Mouse (Mus musculus): ENCODE measurements at regions not wholly inside any gene's neighbourhood (a gene's known extent, or its start where the extent isn't known, plus 50 kb on each side); places are given as distances from the start of the nearest gene placed in this dataset.
"Not testable (repeated sequence)": the region's sequence is repeated elsewhere in the genome, so short reads cannot be mapped to it uniquely, and the experiment has no call there.

DNA sequence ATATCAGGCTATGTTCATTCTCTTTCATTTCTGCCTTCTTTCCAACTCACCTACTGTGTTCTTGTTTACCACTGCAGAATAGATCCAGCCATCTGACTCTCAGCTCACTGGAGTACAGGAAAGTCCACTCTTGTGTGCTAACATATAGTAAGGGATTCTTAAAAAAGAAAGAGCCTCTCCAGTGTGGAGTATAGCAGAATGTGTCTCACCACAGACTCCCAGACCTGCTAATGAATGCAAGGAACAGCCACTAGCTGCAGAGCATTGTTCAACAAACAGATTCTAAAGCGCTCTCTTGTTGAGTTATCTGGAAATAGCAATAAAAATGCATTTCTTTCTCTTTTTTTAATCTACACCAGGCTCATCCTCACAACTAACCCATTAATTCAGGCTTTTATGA is 91.1 kb upstream of the Gap43 start:
- no peaks in the 10 kb centered on the region for H3K4me1 ChIP-seq
- H3K9me3 ChIP-seq: no peaks in the 10 kb centered on the region
- no peak overlapping the region for H3K4me3 ChIP-seq
- H3K4me2 ChIP-seq: no peak overlapping the region
- H3K36me3 ChIP-seq (replicated peaks): no peaks in the 10 kb centered on the region
- no peaks in the 10 kb centered on the region for H3K27me3 ChIP-seq (replicated peaks)
- ATAC-seq (replicated peaks): no peak
- no peak overlapping the region for H3K9ac ChIP-seq
- 98% methylated on average over 1 of the region's 1 CpGs for WGBS
- no peak overlapping the region for H3K27ac ChIP-seq

DNA sequence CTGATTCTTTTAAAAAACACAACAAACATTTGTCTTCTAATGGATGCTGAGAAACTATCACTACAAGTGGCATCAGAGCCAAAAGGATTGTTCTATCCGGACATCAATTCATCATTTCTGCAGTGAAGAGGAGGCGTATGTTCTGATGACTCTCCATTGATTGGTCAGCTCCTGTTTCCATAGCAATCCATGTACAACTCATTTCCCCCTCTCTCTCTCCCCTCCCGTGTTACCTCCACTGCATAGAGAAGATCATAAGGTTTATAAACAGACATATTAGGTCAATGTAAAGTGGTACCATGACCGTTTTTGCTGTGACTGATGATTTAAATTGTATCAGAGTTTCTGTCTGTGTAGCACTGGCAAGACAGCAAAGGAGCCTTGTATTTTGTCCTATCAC is 76.2 kb upstream of the Gap43 start:
- H3K27me3 ChIP-seq (replicated peaks): no peaks in the 10 kb centered on the region
- ATAC-seq (replicated peaks): 0 out of 2 replicates have a peak, but pooled peaks have one; percentile 56
- peaks cover 8% of the 10 kb centered on the region; the same call in 1 of the 2 replicates for H3K4me1 ChIP-seq
- H3K9ac ChIP-seq: no peak overlapping the region
- no peak overlapping the region for H3K4me2 ChIP-seq
- no peaks in the 10 kb centered on the region for H3K36me3 ChIP-seq (replicated peaks)
- WGBS: 62% methylated on average over 4 of the region's 4 CpGs
- H3K4me3 ChIP-seq: no peak overlapping the region
- no peak overlapping the region for H3K27ac ChIP-seq
- H3K9me3 ChIP-seq: no peaks in the 10 kb centered on the region

DNA sequence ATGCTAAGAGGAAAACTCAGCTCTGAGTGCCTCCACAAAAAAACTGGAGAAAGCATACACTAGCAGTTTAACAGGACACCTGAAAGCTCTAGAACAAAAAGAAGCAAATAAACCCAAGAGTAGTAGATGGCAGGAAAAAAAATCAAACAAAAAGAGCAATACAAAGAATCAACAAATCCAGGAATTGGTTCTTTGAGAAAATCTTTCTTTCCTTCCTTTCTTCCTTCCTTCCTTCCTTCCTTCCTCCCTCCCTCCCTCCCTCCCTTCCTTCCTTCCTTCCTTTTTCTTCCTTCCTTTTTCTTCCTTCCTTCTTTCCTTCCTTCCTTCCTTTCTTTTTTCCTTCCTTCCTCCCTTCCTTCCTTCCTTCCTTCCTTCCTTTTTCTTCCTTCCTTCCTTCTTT is 71.6 kb upstream of the Gap43 start:
- H3K4me1 ChIP-seq; ATAC-seq (replicated peaks); H3K9ac ChIP-seq; H3K27ac ChIP-seq; H3K36me3 ChIP-seq (replicated peaks); H3K4me3 ChIP-seq; H3K4me2 ChIP-seq; H3K9me3 ChIP-seq; H3K27me3 ChIP-seq (replicated peaks): not testable (repeated sequence)

DNA sequence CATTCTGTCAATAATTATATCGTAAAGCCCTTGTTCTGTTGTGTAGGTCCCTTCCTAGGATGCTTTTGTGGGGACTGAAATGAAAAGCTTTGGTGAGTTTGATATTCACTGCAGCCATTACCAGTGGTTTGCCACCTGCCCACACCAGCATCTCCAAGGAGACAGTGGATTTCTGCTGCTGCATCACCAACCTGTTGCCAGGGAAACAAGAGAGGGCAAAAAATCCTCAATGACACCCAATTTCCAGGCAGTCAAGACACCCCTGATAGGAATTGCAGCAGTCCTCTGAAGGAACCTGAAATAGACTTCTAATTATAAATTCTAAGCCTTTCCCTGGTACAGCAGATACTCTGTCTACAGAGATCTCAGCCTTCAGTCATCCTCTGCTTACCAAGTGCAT is 56.1 kb upstream of the Gap43 start:
- WGBS: 34% methylated on average over 1 of the region's 1 CpGs
- no peaks in the 10 kb centered on the region for H3K36me3 ChIP-seq (replicated peaks)
- H3K4me2 ChIP-seq: no peak overlapping the region
- no peak overlapping the region for H3K4me3 ChIP-seq
- peak overlapping the region; percentile 51 for H3K27ac ChIP-seq
- no peaks in the 10 kb centered on the region for H3K9me3 ChIP-seq
- H3K4me1 ChIP-seq: peaks cover 9% of the 10 kb centered on the region
- ATAC-seq (replicated peaks): 0 out of 2 replicates have a peak, but pooled peaks have one; percentile 39
- no peak overlapping the region for H3K9ac ChIP-seq
- H3K27me3 ChIP-seq (replicated peaks): no peaks in the 10 kb centered on the region

Measured in midbrain, embryonic 15.5 days (tissue).